Mouse (Mus musculus) kidney, postnatal 36 days (tissue): ENCODE data around the gene Ubr1.

Source experiments
- DNase-seq, 2 experiments: peaks; one replicate each; pipeline ENCODE4 v3.0.0; 2021 to 2022; ENCODE audit warnings: mixed read lengths in 2 of 2

Gene Ubr1

GRCm38 (mm10) chr2:120852626-120853025 lies 117.9 kb downstream of the Ubr1 start:
- DNase-seq = no peak

- peak; percentile 98 for DNase-seq
These were observed 120.0 kb downstream of the Ubr1 start, which contains the start of gene Ttbk2 for GRCm38 (mm10) chr2:120850424-120851082. TSS of gene Ttbk2 (minus strand) at chr2:120850604.

- peak; percentile 53 to 72 for DNase-seq
These were observed 120.8 kb downstream of the Ubr1 start, which contains the start of gene Cdan1 for GRCm38 (mm10) chr2:120849449-120850423. TSS of gene Cdan1 (minus strand) at chr2:120850128.

- no peak for DNase-seq
These were observed 125.2 kb downstream of the Ubr1 start for GRCm38 (mm10) chr2:120845280-120845679.

- DNase-seq = no peak
These were observed 126.5 kb downstream of the Ubr1 start for GRCm38 (mm10) chr2:120843990-120844389.

- DNase-seq = no peak
These were observed 129.3 kb downstream of the Ubr1 start for GRCm38 (mm10) chr2:120841211-120841610.

GRCm38 (mm10) chr2:120835167-120835566 lies 135.3 kb downstream of the Ubr1 start:
- DNase-seq = no peak

- no peak for DNase-seq
These were observed 143.4 kb downstream of the Ubr1 start for GRCm38 (mm10) chr2:120826936-120827638.
